Mouse (Mus musculus) ES-Bruce4 (cell line): ENCODE measurements around the gene Cfdp1. TPM values are rescaled to one million over a fixed set of nuclear protein-coding genes. Genes with fewer than 3 reads are reported as not detected.

Experiments
- H3K27ac ChIP-seq: 2 replicates; pipeline ENCODE4 v1.5.1; 2012; ENCODE audit warnings: low read length, inconsistent platforms; ENCODE audit not compliant: insufficient read depth
- H3K27me3 ChIP-seq: 2 replicates; pipeline ENCODE4 v1.6.1; 2012; ENCODE audit warnings: mild to moderate bottlenecking, low read length, inconsistent platforms; ENCODE audit not compliant: control insufficient read depth, poor library complexity, insufficient read depth, severe bottlenecking
- H3K36me3 ChIP-seq: 2 replicates; pipeline ENCODE4 v1.6.1; 2012; ENCODE audit warnings: inconsistent platforms, mild to moderate bottlenecking, low read length, moderate library complexity; ENCODE audit not compliant: control insufficient read depth, poor library complexity, insufficient read depth, severe bottlenecking
- H3K4me1 ChIP-seq: one replicate; pipeline ENCODE4 v1.8.1; 2011; ENCODE audit warnings: low read length; ENCODE audit not compliant: control insufficient read depth, insufficient read depth
- H3K4me3 ChIP-seq: 2 replicates; pipeline ENCODE4 v1.5.1; 2011; ENCODE audit warnings: low read depth, mild to moderate bottlenecking, low read length
- H3K9ac ChIP-seq: 2 replicates; pipeline ENCODE4 v1.6.1; 2012; ENCODE audit warnings: low read depth, mild to moderate bottlenecking, inconsistent platforms; ENCODE audit not compliant: poor library complexity, severe bottlenecking
- H3K9me3 ChIP-seq: replicated peaks from 2 replicates; pipeline ENCODE4 v1.6.1; 2012; ENCODE audit warnings: mild to moderate bottlenecking, low read length, inconsistent platforms; ENCODE audit not compliant: control insufficient read depth, poor library complexity, insufficient read depth, severe bottlenecking
- CTCF ChIP-seq: IDR thresholded peaks from one replicate; pipeline ENCODE4 v1.8.1; 2011; ENCODE audit warnings: low read depth, low read length
- EP300 ChIP-seq: IDR thresholded peaks from 2 replicates; pipeline ENCODE4 v1.6.1; 2011; ENCODE audit warnings: low read depth, low read length; ENCODE audit not compliant: insufficient read depth
- POLR2A ChIP-seq: IDR thresholded peaks from one replicate; pipeline ENCODE4 v1.8.1; 2011; ENCODE audit warnings: low read length; ENCODE audit not compliant: insufficient read depth
- polyA plus RNA-seq: library from polyadenylated mRNA; stranded (reverse); fragments of >200 nt; gene quantifications from 2 replicates; pipeline ENCODE4 v1.2.4, GENCODE M21; 2011; ENCODE audit warnings: low read depth; ENCODE audit not compliant: missing spikeins, insufficient read depth, insufficient read length

Cfdp1 gene
- polyA plus RNA-seq, 1 experiment: 265 TPM

GRCm38 (mm10) chr8:111877711-111878110, 23.6 kb upstream of the Cfdp1 start:
- Histone ChIP-seq H3K27ac (no peak overlapping the region), H3K36me3 (peaks cover 12% of the 10 kb centered on the region), H3K9me3 (no peaks in the 10 kb centered on the region), H3K4me1 (no peaks in the 10 kb centered on the region), H3K27me3 (no peaks in the 10 kb centered on the region), H3K4me3 (no peak overlapping the region), H3K9ac (no peak overlapping the region)
- TF ChIP-seq CTCF (peak; percentile 34), POLR2A (no peak)

GRCm38 (mm10) chr8:111876355-111876948, 22.4 kb upstream of the Cfdp1 start, which contains the start of gene Tmem170:
TSS of gene Tmem170 (minus strand) at chr8:111876750.
- Histone ChIP-seq H3K4me1 (no peaks in the 10 kb centered on the region), H3K27me3 (no peaks in the 10 kb centered on the region), H3K9ac (peak within 1 kb of the TSS; percentile 86), H3K4me3 (peak within 1 kb of the TSS; percentile 82), H3K36me3 (peaks cover 12% of the 10 kb centered on the region), H3K9me3 (no peaks in the 10 kb centered on the region), H3K27ac (no peak within 1 kb of the TSS)
- TF ChIP-seq POLR2A (no peak), EP300 (0 out of 2 replicates have a peak, but pooled peaks have one; percentile 4), CTCF (peak; percentile 81)

- Histone ChIP-seq H3K4me1 (no peaks in the 10 kb centered on the region), H3K27me3 (no peaks in the 10 kb centered on the region), H3K27ac (no peak overlapping the region), H3K9me3 (no peaks in the 10 kb centered on the region), H3K9ac (peak overlapping the region; percentile 86), H3K36me3 (peaks cover 17% of the 10 kb centered on the region), H3K4me3 (peak overlapping the region; percentile 82)
- TF ChIP-seq CTCF (no peak), EP300 (no peak)
Observed at GRCm38 (mm10) chr8:111875758-111876157, 21.7 kb upstream of the Cfdp1 start.

GRCm38 (mm10) chr8:111871278-111871677, 17.2 kb upstream of the Cfdp1 start:
- H3K9ac ChIP-seq: no peak overlapping the region
- TF ChIP-seq CTCF (no peak), POLR2A (no peak)
- H3K9me3 ChIP-seq: no peaks in the 10 kb centered on the region
- H3K36me3 ChIP-seq: peaks cover 26% of the 10 kb centered on the region
- no peak overlapping the region for H3K27ac ChIP-seq
- no peaks in the 10 kb centered on the region for H3K4me1 ChIP-seq
- no peaks in the 10 kb centered on the region for H3K27me3 ChIP-seq
- no peak overlapping the region for H3K4me3 ChIP-seq

GRCm38 (mm10) chr8:111870379-111870778, 16.3 kb upstream of the Cfdp1 start:
- H3K27me3 ChIP-seq: no peaks in the 10 kb centered on the region
- TF ChIP-seq CTCF (no peak), EP300 (no peak), POLR2A (no peak)
- no peak overlapping the region for H3K27ac ChIP-seq
- peaks cover 34% of the 10 kb centered on the region for H3K36me3 ChIP-seq
- H3K4me1 ChIP-seq: no peaks in the 10 kb centered on the region
- no peak overlapping the region for H3K9ac ChIP-seq
- no peak overlapping the region for H3K4me3 ChIP-seq
- no peaks in the 10 kb centered on the region for H3K9me3 ChIP-seq

- H3K4me3 ChIP-seq: no peak overlapping the region
- peaks cover 3% of the 10 kb centered on the region; the same call in 1 of the 2 replicates for H3K9me3 ChIP-seq
- H3K27me3 ChIP-seq: no peaks in the 10 kb centered on the region
- H3K27ac ChIP-seq: no peak overlapping the region
- TF ChIP-seq POLR2A: no peak
- TF ChIP-seq EP300: 0 out of 2 replicates have a peak, but pooled peaks have one; percentile 16
- H3K9ac ChIP-seq: no peak overlapping the region
- no peaks in the 10 kb centered on the region for H3K4me1 ChIP-seq
- peaks cover 33% of the 10 kb centered on the region for H3K36me3 ChIP-seq
Observed at GRCm38 (mm10) chr8:111868664-111869063, 14.6 kb upstream of the Cfdp1 start.
